Comparison of ENCODE assay signal across 10 mouse cellular contexts in genomic region chr11:102398007-102398825, GRCm38 (mm10). TPM values are rescaled to one million over a fixed set of nuclear protein-coding genes. Genes with fewer than 3 reads are reported as not detected.
DNase-seq lines count a peak whose midpoint lies in the region; ATAC-seq and TF ChIP-seq lines count a peak whose summit lies in the region.
"Had no signal": no experiment of that assay in that cellular context is flagged by ENCODE, and none has a peak within 500 bp of the region (broad histone marks: within the 10 kb centered on the region; RNA-seq: fewer than 3 reads in every experiment).

No protein-coding gene starts in this region.

- DNase-seq in layer of hippocampus, adult 2 months (ENCODE audit: low spot score in 2 of 2), result no peak
- DNase-seq in layer of hippocampus, postnatal 25 days (ENCODE audit: extremely low spot score in 1 of 2, low spot score in 1 of 2), result no peak
- DNase-seq in ZHBTc4 (ENCODE audit: low read depth, low spot score), result peak; percentile 57
- DNase-seq in cerebellum, adult 11-12 months, result peak; percentile 86
- peak; percentile 85 for DNase-seq in layer of hippocampus, adult 9-11 months
- no peak for DNase-seq in embryo, embryonic 11 days
- DNase-seq: heart, postnatal 36 days; liver, embryonic 13.5 days had no signal

- TF ChIP-seq CTCF in layer of hippocampus, adult 2 months (conservative IDR thresholded peaks at IDR 0.05), result no peak

- peak overlapping the region; percentile 10; the same call in 1 of the 2 replicates for H3K4me3 ChIP-seq in layer of hippocampus, adult 2 months
- H3K4me3 ChIP-seq: embryonic facial prominence, embryonic 13.5 days had no signal

- H3K27ac ChIP-seq in layer of hippocampus, adult 2 months, result peak overlapping the region; percentile 99
- H3K27ac ChIP-seq: embryonic facial prominence, embryonic 13.5 days; liver, embryonic 13.5 days had no signal

- no peak for ATAC-seq in erythroid progenitor cell, adult 5-6 weeks (replicated peaks; ENCODE audit: low FRiP score, poor library complexity, severe bottlenecking)

RNA-seq across cellular contexts. Expression of gene Rundc3a, which starts 5.0 kb away (rescaled TPM):
- 100 to 1,000 TPM; 482 to 488 TPM for total RNA-seq in layer of hippocampus, adult 2 months (2021)
- 100 to 1,000 TPM; 442 to 490 TPM for total RNA-seq in layer of hippocampus, postnatal 25 days (2021)
- total RNA-seq in erythroid progenitor cell, adult 5-6 weeks (2015; ENCODE audit: low replicate concordance), result not detected in 2 replicates
- not detected in 2 replicates for total RNA-seq in erythroid progenitor cell, adult 5-6 weeks (2017; ENCODE audit: low replicate concordance)

RNA-seq across cellular contexts. Expression of gene Slc25a39, which starts 9.5 kb away (rescaled TPM):
- 10 to 100 TPM; 62.5 to 62.6 TPM for total RNA-seq in layer of hippocampus, adult 2 months (2021)
- 10 to 100 TPM; 63.7 to 65.3 TPM for total RNA-seq in layer of hippocampus, postnatal 25 days (2021)
- 211 and 271 TPM in 2 replicates for total RNA-seq in erythroid progenitor cell, adult 5-6 weeks (2015; ENCODE audit: low replicate concordance)
- 78.9 and 80.8 TPM in 2 replicates for total RNA-seq in erythroid progenitor cell, adult 5-6 weeks (2017; ENCODE audit: low replicate concordance)

RNA-seq across cellular contexts. Expression of gene Grn, which starts 31.9 kb away (rescaled TPM):
- total RNA-seq in layer of hippocampus, adult 2 months (2021), result 10 to 100 TPM; 60.6 to 66.4 TPM
- total RNA-seq in layer of hippocampus, postnatal 25 days (2021), result 10 to 100 TPM; 69.9 to 74.0 TPM
- total RNA-seq in erythroid progenitor cell, adult 5-6 weeks (2015; ENCODE audit: low replicate concordance), result 90.1 and 125 TPM in 2 replicates
- total RNA-seq in erythroid progenitor cell, adult 5-6 weeks (2017; ENCODE audit: low replicate concordance), result 38.5 and 49.9 TPM in 2 replicates

RNA-seq across cellular contexts. Expression of gene Slc4a1, which starts 32.2 kb away (rescaled TPM):
- under 1 TPM; 0.15 to 0.23 TPM for total RNA-seq in layer of hippocampus, adult 2 months (2021)
- total RNA-seq in layer of hippocampus, postnatal 25 days (2021), result under 1 TPM; 0.31 to 0.81 TPM
- 5,198 and 5,361 TPM in 2 replicates for total RNA-seq in erythroid progenitor cell, adult 5-6 weeks (2015; ENCODE audit: low replicate concordance)
- total RNA-seq in erythroid progenitor cell, adult 5-6 weeks (2017; ENCODE audit: low replicate concordance), result 5,184 and 5,388 TPM in 2 replicates

RNA-seq across cellular contexts. Expression of gene Fam171a2, which starts 49.3 kb away (rescaled TPM):
- total RNA-seq in layer of hippocampus, adult 2 months (2021), result 100 to 1,000 TPM in 1 of 2 experiments, 10 to 100 TPM in 1; 92.5 to 102 TPM
- 100 to 1,000 TPM in 1 of 2 experiments, 10 to 100 TPM in 1; 85.4 to 109 TPM for total RNA-seq in layer of hippocampus, postnatal 25 days (2021)
- not detected in 2 replicates for total RNA-seq in erythroid progenitor cell, adult 5-6 weeks (2015; ENCODE audit: low replicate concordance)
- not detected in 2 replicates for total RNA-seq in erythroid progenitor cell, adult 5-6 weeks (2017; ENCODE audit: low replicate concordance)

Comparison
In these comparisons a context has a peak if more than half of its experiments do, and no peak if none do; other contexts are left out.
1. DNase-seq: peak in ZHBTc4 (single experiment), cerebellum, adult 11-12 months (single experiment) and layer of hippocampus, adult 9-11 months (single experiment); none in layer of hippocampus, adult 2 months (0 of 2), layer of hippocampus, postnatal 25 days (0 of 2) and embryo, embryonic 11 days (single experiment).
2. RNA of gene Rundc3a, which starts 5.0 kb away (total RNA-seq): 442 to 490 TPM in layer of hippocampus, postnatal 25 days and 482 to 488 TPM in layer of hippocampus, adult 2 months; not detected in erythroid progenitor cell, adult 5-6 weeks; every median in the first group is over 100 times any median in the second.